Mouse (Mus musculus) gastrocnemius, postnatal 10 days (tissue): ENCODE results near the gene Lrwd1. TPM values are rescaled to one million over a fixed set of nuclear protein-coding genes. Genes with fewer than 3 reads are reported as not detected.
"Not testable (repeated sequence)": the region's sequence is repeated elsewhere in the genome, so short reads cannot be mapped to it uniquely, and the experiment has no call there.

Source experiments
- DNase-seq: peaks from one replicate; pipeline ENCODE4 v3.0.0; 2021; ENCODE audit warnings: mixed read lengths
- long read RNA-seq, 2 experiments: library from polyadenylated mRNA; stranded (forward); transcript quantifications; one replicate each; pipeline ENCODE4 v2.0.0; 2021
- total RNA-seq, 2 experiments: library from RNA; stranded (reverse); gene quantifications; 2 replicates each; pipeline ENCODE4 v1.2.3; 2021

Gene Lrwd1
- total RNA-seq: 1 to 10 TPM; 4.9 to 7.4 TPM
- long read RNA-seq, experiment 1, transcript Lrwd1-201 (15 exons, 2,473 nt): major isoform, 9 of 10 reads
- long read RNA-seq, experiment 1, partial matches to known transcripts: 0 of 10 reads
- long read RNA-seq, experiment 1, other reads (novel, unspliced or antisense): 1 of 10 reads
- long read RNA-seq, experiment 2, transcript Lrwd1-201 (15 exons, 2,473 nt): major isoform, 9 of 10 reads
- long read RNA-seq, experiment 2, partial matches to known transcripts: 1 of 10 reads
- long read RNA-seq, experiment 2, other reads (novel, unspliced or antisense): 0 of 10 reads

DNA sequence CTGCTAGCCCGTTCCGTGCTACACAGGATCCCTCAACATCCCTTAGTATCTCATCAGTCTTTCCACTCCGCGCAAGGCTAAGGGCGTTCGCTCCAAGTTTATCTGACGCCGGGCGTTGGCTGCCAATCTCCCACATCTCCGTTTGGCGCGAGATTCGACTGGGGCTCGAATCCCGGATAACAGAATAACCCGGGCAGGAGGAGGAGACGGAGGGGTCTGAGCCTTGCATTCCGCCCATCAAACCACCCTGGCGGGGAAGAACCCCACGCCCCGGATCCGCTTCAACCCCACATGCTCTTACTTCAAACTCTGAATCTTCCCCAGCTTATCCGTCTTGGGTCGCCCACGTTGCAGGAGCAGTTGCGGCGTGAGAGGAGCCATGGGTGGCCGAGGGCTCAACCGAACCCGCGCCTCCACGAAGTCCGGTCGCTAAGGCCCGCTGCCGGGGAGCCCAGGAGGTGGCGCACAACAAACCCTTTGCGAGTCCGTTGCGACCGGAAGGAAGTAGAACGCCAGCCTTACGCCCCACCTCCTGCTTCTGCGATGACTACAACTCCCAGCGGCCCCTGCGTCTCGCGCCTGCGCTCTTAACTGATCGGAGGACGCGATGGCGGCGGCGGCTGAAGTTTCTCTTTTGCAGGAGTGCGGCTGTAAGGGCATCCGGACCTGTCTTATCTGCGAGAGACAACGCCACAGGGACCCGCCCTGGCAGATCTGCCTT is at the start of gene Lrwd1, which contains the start of gene Alkbh4:
Lrwd1 (minus strand) TSS at position 504 of the 721 bp plus-strand sequence.
Alkbh4 (plus strand) TSS at position 576 of the 721 bp plus-strand sequence.
- DNase-seq: peak; percentile 95

DNA sequence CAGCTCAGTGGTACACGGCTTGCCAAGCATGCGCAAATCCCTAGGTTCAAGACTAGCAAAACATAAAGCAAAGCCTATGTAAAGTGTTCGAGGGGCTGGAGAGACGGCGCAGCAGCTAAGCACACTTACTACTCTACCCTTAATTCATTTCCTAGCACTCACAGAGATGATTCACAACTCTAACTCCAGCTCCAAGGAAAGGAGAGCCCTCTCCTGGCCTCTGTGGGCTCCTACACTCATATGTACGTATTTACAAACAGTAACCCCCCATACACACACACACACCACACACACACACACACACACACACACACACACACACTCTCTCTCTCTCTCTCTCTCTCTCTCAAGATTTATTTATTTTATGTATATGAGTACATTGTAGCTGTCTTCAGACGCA is 47.9 kb upstream of the Lrwd1 start:
- DNase-seq: no peak

DNA sequence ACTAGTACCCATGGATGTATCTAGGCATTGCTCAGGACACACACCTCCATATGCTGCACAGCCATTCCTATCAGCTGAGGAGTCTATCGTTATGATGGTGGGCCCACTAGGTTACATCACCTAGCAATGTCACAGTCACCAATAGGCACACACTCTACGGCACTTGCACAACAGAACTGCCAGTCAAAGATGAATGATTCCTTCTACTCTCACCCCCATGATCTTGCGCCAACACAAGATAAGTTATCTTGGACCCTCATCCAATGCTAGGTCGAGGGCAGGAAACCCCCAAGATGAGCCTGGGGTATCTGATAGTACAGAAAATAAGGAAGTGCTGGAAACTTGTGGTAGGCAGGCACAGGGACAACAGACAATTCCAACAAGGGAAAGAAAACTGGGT is 47.0 kb upstream of the Lrwd1 start:
- no peak for DNase-seq

DNA sequence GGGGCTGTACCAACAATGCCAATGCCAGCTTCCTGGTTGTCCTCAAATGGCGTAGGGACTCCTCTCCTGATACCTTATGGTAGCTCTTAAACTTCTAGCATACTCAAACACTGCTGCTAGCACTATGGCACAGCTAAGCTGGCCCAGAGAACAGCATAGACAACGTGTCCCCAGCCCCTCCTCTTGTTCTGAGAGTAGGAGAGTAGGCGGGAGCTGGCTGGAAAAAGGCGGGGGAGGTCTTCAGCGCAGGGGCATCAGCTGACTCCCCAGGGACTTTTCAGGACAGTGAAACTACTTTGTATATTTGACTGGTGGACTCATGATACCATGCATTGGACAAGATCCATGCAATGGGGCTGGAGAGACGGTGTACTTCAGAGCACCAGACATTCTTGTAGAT is 46.2 kb upstream of the Lrwd1 start:
- no peak for DNase-seq

DNA sequence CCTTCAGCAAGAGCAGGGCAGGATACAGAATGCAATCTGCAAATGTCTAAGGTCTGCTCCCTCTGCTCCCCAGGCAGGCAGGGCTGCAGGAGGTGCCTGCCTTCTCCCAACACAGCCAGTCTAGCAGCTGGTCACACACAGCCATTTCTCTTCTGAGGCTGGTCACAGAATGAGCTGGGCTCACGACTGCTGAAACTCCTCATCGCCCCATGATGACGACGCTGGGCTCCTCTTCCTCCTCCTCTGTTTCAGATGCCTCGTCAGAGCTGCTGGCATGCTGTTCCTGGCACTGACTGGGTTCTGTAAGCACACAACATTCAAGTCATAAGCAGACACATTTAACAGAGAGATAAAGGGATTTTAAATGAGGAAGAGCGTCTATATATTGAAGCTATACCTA is 45.3 kb upstream of the Lrwd1 start:
- DNase-seq: no peak

DNA sequence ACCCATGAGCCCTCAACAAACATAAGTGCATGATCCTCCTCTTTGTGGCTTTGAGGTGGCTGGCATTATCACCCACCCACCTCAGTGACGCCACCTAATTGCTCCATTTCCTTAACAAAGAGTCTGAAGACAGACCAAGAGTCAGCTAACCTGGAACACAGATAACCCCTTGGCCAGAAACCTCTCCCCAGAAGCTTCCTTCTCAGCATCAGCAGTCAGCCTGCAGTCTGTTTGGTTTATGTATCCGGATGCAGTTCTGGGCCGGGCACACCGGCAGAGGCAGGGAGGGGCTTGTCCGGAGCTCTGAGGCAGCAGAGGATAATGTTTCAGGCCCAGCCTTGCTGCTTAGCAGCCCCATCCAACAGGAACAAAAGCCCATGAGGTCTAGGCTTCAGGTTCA is 43.7 kb upstream of the Lrwd1 start:
- no peak for DNase-seq

DNA sequence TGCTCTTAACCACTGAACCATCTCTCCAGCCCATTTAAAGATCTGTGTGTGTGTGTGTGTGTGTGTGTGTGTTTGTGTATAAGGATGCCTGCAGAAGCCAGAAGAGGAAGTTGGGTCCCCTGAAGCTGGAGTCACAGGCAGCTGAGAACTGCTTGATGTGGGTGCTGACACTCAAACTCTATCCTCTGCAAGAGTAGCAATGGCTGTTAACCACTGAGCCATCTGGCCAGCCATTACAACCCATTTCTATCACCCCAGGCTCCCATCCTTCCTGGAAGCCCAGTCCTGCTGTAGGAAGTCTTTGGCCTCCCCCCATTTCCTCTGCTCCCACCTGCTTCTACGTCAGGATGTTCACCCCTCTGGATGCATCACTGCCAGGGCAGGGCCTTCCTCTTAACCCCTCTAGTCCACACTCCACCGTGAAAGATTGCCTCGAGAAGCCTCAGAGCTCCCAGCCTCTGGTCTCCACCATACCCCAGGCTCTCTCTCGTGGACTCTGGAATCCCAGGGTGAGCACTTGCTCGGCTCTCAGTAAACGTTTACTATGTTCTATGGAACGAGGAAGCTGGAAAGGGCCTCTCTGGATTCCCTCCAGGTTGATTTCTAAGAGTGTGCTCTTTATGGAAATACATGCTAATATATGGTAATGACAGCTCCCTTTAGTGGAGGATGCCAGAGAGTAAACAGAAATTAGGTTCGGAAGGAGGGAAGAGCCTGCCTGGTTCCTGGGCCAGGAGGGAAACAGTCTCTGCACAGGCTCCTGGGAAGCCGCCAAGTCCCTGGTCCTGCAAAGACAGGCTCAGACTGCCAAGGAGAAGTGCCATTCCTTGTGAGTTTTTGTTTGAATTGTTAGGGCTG is 38.0 kb upstream of the Lrwd1 start:
- DNase-seq: peak; percentile 37

DNA sequence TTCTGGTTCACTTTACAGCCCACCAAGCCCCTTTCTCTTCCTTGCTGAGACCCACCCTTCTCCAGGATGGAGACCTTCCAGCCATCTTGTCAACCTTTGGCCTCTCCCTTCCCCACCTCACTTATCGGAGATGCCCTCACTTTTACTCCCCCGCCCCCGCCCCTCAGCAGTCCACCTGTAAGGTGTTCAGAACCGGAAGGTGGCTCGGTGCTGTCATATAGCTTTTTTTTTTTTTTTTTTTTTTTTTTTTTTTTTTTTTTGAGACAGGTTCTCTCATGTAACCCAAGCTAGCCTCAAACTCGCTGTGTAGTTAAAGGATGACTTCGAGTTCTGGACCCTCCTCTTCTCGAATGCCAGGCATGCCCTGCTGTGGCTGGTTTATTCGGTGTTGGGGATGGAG is 37.1 kb upstream of the Lrwd1 start:
- no peak for DNase-seq

DNA sequence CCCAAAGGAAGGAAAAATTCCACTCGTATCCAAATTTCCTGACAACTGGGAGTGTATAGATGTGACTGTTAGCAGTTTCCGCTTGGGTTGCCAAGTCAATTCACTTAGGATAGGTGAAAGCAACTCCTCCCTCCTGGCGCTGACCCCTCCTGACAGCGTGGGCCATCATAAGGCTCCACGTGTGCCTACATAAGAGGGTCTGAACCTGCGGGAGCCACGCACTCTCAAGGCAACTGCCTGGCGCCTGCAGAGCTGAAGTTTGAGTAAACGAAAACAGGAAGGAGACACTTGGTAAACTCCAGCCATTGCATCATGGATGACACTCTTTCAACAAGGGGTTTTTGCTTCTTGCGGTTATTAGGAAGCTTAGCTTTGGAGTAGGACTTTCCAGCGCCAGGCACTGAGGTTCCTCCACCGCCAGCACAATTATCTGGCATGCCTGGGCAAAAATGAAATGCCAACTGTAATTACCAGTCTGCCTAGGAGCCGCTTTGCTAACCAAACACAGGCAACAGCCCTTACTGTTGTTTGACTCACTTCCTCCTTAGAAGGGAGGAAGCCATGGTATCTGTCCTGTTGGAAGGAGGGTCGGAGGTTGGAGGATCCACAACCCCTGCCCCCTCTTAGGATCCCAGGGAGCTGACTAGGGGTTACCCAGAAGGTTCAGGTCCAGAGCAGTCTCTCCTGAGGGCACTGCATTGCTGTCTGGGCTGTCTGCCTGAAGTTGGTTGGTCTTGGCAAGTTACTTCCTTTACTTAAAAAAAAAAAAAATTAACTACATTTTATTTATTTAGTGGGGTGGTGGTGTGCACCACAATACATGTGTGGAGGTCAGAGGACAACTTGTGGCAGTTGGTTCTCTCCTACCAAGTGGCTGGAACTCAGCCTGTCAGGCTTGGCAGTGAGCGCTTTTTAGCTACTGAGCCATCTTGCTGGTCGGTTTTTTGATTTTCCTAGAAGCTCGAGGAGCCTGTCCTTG is 35.8 kb upstream of the Lrwd1 start:
- no peak for DNase-seq

DNA sequence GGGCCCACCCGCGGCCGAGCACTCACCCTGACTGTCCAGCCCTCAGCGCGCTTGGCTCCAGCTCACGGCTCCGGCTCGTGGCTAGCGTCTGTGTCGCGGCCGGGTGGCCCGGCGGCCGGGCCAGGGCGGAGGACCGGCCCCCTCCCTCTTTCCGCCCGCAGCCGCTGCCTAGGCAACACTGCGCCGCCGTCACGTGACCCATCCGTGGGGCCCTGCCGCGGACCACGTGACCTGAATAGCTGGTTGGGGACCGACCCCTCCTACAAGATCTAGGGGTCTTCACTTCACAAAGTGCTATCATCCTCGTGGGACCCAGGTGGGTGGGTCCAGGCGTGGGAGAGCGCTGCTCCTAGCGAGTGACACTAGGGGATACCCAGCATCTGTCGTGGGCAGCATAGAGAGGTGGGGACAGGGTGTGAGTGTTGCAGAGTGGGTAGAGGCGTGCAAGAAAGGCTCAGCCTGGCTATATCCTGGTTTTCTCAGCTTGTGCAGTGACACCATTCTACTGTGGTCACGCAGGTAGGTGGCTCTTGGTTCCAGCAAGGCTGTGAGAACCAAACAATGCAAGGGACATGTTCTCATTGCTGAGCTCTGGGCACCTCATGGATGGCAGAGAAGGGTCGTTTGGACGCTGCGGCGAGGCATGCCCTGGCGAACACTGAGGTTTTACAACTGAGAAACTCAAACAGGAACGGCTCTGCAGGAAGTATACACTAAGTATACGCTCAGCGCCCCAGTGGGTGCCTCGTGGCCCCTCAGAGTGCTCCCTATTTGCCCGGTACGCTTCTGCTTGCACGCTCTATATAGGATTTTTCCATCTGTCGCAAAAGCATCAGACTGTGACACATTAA is 34.9 kb upstream of the Lrwd1 start, which contains the start of gene Orai2:
Orai2 (minus strand) TSS at position 202 of the 851 bp plus-strand sequence.
- peak; percentile 79 for DNase-seq

DNA sequence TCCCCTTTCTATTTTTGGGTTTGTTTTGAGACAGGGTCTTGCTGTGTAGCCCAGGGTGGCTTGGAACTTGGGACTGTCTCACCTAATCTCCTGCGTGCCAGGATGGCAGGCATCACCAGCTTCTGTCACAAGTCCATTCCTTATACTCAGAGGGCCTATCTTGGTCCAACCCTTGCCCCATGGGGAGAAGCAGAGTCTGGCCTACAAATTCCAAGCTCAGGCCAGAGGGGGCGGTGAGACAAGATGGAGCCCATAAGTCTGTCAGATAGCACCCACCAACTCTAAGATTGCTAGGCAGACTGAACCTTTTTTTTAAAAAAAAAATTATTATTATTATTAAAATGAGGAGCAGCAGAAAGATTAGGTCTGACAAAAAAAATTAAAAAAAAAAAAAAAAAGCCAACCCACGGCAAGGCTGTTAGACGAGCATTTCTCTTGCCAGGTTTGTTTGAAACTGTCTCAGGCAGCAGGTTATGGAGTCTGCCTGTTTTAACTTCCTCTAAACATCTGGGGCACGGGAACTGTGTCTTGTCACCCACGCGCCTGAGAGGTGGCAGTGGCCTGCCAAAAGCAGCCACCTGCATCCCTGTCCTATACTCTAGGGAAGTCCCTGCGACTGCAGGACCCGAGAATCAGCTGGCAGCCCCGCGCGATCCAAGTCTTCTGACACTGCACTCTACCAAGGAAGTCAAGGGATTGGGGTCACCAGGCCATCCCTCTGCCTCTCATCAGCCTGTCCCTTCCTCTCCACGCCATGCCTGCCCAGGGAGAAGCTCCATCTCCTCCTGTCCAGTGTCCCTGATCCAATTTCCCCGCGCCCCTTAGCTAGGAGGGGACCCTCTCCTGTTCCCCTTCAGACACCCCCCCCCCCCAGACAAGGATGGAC is 34.0 kb upstream of the Lrwd1 start:
- DNase-seq: peak; percentile 29

DNA sequence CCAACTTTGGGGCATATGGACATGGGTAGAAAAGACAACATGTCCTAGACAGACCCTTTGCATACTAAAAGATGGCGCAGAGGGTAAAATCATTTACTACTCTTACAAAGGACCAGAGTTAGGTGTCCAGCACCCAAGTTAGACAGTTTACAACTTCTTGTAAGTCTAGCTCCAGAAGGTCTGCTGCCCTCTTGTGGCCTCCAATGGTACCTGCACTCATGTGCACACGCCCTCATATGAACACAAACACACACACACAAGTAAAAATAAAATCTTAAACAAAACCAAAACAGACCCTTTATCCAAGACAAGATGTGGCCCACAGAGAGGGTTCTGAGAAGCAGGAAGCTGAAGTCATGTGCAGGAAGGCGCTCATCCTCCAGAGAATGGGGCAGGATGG is 32.2 kb upstream of the Lrwd1 start:
- no peak for DNase-seq

DNA sequence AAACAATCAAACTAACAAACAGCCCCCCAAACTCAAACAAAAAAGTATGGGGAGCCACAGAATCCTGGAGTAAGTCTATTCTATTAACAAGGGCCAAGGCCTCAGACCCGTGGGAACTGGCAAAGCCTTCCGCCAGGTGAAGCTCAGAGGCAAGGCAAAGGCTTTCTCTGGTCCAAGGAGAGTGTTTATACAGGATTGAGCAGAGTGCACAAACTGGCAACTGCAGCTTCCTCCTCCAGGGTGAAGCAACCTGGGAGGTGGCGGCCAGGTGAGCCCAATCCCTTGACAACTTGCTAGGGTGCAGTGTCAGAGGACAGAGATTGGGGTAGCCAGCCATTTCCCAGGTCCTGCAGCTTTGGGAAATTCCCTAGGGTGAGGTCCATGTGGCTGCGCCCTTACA is 31.4 kb upstream of the Lrwd1 start:
- DNase-seq: no peak

DNA sequence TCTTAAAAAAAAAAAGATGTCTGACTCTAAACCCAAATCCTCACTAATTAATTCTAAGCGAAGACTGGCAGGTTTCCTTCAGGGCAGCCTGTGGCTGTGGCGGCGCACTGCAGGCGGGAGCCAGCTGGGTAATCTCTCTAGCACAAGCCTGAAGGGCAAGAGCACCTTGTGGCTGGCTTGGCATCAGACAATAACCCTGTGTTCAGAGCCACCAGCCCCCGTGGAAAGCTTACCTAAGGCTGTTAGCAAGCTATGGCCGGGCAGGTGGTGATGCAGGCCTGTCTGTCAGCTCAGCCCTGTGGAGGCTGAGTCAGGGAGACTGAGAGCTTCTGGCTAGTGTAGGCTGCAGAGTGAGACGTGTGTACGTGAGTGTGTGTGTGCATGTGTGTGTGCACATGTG is 29.4 kb upstream of the Lrwd1 start:
- no peak for DNase-seq

DNA sequence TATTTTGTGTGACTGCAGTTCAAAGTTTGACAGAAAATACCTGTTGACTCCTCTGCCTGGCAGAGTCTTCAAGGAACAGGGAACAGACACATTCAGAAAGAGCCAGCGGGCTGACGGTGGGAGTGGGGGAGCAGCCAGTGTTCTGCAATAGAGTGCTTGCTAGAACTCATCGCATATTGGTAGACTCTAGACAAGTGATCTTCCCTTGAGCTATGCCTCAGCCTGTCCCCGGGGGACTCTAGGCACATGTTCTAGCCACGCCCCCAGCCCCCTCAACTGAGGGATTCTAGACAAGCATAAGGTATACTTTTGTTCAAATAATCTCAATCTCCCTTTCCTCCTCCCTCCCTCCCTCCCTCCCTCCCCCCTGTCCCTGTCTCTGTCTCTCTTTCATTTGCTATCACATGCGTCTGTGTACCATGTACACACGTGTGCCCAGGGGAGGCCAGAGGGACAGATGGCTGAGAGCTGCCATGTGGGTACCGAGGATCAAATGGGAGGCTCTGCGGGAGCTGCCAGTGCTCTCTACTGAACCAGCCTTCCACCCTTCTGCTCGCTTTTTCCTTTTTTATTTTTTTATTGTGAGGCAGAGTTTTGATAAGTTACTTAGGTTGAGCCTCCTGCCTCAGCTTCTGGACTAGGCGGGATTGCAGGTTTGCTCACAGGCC is 28.1 kb upstream of the Lrwd1 start:
- no peak for DNase-seq

DNA sequence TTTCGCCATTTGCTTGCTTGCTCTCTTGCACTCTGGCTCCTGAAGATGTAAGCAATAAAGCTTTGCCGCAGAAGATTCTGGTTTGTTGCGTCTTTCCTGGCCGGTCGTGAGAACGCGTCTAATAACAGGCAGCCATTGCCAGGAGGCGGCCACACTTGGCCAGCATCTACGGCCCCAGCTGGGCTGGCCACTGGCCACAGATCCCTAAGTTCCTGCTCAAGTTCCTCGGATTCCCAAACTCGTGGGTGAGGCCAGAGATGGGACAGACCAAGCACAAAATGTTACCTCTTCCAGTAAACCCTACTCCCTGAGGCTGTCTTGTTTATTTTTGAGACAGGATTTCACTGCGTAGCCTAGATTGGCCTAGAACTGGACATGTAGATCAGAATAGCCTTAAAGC is 24.2 kb upstream of the Lrwd1 start:
- peak; percentile 74 for DNase-seq

DNA sequence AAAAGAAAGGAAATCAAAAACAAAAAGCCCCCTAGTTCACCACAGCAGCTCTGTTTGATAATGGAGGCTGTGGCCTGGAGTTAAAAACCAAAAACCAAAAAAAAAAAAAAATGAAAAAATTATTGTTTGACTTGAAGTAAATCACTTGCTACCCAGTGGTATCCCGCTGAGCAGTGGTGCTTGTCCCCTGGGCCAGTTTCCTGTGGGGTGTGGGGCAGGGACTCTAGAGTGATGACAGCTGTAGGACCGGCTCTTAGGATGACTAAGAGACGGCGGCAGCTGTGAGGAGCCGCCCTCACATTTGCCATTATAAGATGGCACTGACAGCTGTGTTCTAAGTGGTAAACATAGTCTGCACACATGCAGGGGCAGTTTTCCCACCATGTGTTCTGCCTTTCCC is 19.5 kb upstream of the Lrwd1 start:
- DNase-seq: no peak

DNA sequence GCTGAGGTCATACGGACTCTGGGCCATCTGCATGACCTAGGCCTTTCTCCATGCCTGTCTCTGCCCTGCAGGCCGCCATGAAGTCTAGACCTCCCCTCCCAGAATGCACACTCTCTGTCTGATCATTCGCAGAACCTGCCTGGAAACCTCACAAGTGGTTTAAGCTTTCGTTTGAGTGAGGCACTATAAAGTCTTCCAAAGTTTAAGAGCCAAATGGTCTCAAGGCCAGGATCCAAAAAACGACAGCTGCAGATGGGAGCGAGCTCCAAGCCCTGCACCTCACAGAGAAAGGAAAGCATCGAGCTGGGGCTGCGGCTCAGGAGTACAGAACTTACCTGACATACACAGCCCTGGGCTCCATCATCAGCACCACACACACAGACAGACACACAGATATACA is 16.5 kb upstream of the Lrwd1 start:
- peak; percentile 43 for DNase-seq

DNA sequence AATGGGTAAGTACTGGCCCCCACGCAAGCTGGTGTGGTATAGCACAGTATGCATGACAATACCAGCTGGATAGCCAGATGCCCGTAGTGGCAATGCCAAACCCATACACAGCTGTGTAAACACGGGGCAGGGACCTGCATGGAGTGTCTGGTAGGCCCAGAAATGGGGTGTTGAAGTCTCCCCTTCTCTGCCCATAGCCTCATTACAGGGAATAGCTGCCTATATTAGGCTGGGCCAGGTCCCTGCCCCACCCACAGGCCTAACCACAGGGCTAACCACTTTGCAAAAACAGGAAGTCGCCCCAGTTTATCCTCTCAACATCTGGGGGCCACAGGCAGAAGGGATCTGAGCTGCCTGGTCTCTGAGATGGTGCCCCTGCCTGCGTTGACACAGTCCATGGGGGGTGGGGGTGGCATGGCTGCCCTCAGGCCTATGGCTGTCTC is 13.3 kb upstream of the Lrwd1 start:
- not testable (repeated sequence) for DNase-seq
